Mouse (Mus musculus): ENCODE data around the gene Thsd4.

DNA sequence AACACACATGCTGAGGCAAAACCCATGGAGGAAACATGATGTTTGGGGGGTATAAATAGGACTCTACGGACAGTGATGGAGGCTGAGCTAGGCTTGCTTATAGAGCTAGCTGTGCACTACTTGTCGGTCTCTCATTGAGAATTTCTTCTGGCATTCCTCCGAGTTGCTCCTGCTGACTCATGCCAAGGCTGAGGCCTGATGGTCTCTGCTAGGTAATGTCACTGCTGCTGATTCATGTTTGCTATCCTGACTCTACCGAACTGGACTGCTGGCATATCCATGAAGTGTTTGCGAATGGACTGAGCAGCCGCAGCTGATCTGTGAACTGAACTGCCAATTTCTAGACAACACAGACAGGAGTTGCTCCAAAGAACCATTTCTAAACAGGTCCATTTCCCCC lies 305.8 kb downstream of the Thsd4 start:
- TF ChIP-seq ZNF384 (IDR thresholded peaks at IDR 0.05; ENCODE audit: low read depth, low read length) (no peak), MAFK (IDR thresholded peaks at IDR 0.05; ENCODE audit: insufficient read depth, low read depth, low read length) (no peak), HCFC1 (IDR thresholded peaks at IDR 0.05; ENCODE audit: borderline replicate concordance, insufficient read depth, low read length) (no peak), CHD2 (IDR thresholded peaks at IDR 0.05; ENCODE audit: low read depth, low read length) (no peak)
